Mouse (Mus musculus): ENCODE data around the gene Dach2. TPM values are rescaled to one million over a fixed set of nuclear protein-coding genes. Genes with fewer than 3 reads are reported as not detected.
A peak's percentile ranks its signal among the peaks of the same experiment; 100 is the strongest.
"Not testable (repeated sequence)": the region's sequence is repeated elsewhere in the genome, so short reads cannot be mapped to it uniquely, and the experiment has no call there.

Dach2 gene
- total RNA-seq (2014; fragmentation: Nextera tagmentation) (1.2 and 1.3 TPM in 2 replicates), total RNA-seq (2017) (0.88 and 1.1 TPM in 2 replicates)

DNA sequence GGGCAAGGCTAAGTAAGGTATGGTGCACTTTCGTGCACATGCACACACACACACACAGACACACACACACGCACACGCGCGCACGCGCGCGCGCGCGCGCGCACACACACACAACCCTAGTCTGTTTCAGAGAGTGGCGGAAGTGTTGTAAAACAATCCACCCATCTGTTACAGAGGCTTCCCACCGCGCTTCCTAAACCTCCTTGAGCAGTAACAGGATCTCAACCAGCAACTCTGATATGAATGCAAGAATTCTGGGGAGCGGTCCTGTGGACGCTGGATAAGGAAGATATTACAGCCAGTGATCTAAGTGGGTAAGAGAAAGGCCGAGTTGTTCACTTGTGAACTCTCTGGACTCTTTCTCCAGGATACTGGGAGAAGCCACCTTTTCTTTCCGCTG is at the start of gene Dach2:
Dach2 (plus strand) TSS at position 107 of the 400 bp plus-strand sequence.
- ATAC-seq (replicated peaks; ENCODE audit: poor library complexity, severe bottlenecking), result peak; percentile 57

DNA sequence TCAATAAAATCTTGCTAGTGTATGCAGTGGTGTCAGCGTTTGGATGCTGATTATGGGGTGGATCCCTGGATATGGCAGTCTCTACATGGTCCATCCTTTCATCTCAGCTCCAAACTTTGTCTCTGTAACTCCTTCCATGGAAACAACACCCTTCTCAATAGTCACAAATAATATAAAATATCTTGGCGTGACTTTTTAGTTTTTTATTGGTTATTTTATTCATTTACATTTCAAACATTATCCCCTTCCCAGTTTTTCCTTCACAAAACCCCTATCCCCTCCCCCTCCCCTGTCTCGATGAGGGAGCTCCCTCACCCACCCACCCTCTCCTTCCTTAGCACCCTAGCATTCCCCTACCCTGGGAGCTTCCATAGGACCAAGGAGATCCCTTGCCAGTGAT is 44.9 kb upstream of the Dach2 start:
- not testable (repeated sequence) for ATAC-seq (replicated peaks; ENCODE audit: poor library complexity, severe bottlenecking)

DNA sequence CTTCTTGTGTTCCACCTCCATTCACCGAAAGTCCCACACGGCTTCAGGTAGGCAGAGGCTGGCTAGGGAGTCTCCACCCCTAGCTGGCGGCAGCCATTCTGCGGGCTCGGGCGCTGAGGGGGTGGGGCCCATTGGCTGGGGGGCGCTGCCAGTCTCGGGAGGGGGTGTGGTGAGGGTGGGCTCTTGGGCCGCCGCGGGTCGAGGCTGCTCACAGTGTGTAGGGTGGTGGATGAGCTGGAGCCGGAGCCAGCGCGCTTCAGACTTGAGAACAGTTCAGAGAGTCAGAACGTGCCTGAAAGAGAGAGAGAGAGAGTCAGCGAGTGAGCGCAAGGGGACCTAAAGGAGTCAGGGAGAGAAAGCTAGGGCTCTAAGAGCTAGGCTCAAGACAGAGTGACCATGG is 721 bp downstream of the Dach2 start:
- peak; percentile 99 for ATAC-seq (replicated peaks; ENCODE audit: poor library complexity, severe bottlenecking)

DNA sequence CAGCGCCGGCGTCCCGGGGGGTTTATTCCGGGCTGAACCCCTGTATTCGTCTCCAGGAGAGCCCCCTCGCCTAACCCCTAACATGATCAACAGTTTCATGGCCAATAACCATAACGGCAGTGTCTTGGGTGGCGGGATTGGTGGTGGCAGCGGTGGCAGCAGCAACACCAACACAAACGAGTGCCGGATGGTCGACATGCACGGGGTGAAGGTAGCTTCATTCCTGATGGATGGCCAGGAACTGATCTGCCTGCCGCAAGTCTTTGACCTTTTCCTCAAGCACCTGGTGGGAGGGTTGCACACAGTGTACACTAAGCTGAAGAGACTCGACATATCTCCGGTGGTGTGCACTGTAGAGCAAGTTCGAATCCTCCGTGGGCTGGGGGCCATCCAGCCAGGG is 1.2 kb downstream of the Dach2 start:
- ATAC-seq (replicated peaks; ENCODE audit: poor library complexity, severe bottlenecking), result peak; percentile 21

DNA sequence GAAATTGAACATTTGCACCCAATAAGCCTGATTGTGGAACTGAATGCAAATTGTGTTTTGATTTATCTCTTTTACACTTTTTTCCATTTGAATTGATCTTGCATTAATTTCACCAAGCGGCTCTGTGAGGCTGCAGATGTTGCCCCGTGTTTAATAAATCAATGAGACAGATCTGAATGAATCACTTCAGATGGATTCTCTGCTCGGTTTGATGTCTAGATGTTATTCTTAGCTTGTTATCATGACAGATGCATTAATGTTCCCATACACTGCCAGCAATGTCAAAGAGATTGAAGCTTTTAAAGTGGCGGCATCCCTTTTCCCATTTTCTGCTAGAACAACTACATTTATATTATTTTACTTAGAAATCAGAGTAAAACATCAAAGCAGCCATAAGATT is 7.0 kb downstream of the Dach2 start:
- ATAC-seq (replicated peaks; ENCODE audit: poor library complexity, severe bottlenecking), result no peak

DNA sequence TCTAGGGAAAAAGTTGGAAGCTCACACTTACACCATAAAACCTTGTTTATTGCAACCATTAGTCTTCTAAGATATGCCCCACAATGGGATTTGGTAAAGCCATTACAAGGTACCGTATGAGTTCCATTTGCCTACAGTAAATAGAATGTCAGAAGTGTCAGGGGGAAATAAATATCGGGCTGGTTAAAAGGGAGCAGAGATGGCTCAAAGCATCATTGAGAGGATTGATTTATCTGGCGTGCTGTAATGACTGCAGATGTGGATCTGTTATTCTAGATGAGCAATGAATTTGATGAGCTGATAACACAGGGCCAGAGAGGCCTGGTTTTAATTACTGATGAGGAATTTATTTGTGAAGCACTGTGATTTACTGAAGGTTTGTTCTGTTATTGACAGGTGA is 40.8 kb downstream of the Dach2 start:
- ATAC-seq (replicated peaks; ENCODE audit: poor library complexity, severe bottlenecking), result no peak

DNA sequence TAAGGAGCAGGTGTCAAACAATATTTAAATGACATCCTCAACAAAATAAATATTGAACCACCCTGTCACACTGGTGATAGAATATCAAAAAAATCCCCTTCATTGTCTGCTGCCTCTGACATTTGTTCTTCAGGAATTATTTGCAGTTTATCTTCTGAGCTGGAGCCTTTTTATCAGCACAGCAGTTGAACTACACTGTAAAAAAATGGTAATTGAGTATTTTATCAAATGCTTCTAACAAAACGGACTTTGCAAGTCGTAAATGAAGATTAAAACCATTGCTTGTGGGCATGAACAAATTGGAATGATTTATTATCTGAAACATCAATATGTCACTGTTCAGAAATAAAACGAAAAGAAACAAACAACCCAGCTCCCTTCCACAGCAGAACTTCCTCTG is 97.1 kb downstream of the Dach2 start:
- ATAC-seq (replicated peaks; ENCODE audit: poor library complexity, severe bottlenecking), result no peak

DNA sequence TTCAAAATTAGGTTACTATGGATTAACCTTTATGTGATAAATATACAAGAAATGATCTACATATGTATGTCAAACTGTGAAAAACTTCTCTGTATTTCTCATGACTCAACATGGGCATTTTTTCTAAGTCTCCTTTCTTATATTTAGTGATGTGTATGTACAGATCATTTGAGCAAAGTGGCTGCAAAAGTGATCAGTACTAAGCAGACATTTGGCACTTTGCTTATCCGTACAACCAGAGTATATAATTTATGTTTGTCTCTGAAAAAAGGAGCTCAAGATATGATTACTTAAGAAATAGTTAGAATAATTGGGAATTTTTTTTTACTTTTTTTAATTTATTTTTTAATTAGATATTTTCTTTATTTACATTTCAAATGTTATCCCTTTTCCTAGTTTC is 111.4 kb downstream of the Dach2 start:
- ATAC-seq (replicated peaks; ENCODE audit: poor library complexity, severe bottlenecking), result no peak

DNA sequence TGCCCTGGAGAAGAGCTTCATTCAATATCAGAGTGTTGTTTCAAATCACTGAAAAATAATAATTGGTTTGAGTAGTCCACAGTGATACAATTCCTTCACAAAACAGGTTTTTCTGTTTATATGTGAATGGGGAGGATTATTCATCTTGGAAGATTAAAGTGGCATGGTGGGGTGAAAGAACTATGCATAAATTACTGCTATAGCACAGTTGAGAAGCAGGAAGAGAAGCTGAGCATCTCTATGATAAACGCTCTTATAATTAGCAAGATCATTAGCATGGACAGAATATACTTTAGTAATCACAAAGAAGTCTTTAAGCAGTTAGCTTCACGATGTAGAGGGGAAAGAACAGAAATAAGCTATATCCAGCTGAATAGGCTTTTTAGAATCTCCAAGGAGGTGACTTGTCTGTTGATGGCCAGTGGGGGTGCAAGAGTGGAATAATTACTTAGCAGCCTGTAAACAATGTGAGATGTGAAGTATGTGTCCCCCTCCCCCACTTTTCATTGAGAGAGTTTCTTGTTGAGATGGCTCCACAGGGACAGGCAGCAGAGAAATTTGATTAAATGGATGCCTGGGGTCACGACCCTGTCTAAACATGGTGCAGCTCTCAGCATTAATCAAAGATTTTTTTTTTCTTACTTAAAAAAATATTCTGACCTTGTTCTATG is 124.3 kb downstream of the Dach2 start:
- ATAC-seq (replicated peaks; ENCODE audit: poor library complexity, severe bottlenecking), result no peak

DNA sequence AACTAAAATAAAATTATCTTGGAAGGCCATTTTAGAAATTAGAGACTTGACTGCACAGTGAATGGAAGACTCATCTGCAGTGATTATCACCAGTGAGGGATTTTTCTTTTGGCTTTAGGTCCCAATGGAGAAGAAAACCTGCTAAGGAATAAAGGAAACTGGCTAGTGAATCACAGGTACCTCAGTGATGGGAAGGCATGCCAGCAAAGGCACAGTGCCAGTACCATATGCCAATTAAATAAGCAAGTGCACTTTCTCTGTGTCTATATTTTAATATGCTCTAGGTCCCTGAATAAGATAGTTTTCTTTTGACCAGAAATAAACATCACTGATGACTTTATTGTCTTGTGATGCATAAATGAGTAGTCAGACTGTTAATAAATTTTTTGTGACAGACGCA is 184.8 kb downstream of the Dach2 start:
- ATAC-seq (replicated peaks; ENCODE audit: poor library complexity, severe bottlenecking), result no peak

DNA sequence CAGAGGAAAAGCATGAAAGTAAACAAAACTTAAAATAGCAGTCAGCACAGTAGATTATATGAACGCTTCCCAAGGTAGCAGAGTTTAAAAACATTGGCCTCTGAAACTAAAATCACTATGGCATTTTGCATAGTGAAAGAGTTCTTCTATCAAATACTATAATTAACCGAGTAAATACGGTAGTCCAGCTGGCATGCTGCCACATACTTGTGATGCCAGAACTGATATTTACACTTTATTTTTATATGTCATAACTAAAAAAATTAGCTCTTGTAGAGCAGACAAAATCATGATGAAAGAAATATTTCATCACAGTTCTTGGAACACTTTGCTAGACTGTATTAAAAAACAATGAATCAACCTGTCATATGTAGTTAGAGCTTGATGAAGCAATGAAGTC is 247.8 kb downstream of the Dach2 start:
- no peak for ATAC-seq (replicated peaks; ENCODE audit: poor library complexity, severe bottlenecking)

DNA sequence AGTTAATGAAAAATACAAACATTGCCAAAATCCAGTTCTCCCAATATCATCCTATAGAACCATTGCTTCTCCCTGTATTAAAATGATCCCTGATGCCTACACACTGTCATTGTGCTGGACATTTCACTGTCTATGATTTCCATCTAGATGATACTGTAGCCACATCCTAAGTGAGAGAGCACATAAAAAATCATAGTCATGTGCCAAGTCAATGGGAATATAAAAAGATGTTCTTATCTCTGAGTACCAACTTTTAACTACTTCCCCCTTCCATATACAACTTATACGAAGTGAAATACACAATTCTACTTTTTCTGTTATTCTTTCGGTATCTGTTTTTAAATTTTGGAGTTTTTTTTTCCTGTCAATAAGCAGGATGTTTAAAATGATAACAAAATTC is 266.6 kb downstream of the Dach2 start:
- ATAC-seq (replicated peaks; ENCODE audit: poor library complexity, severe bottlenecking), result no peak

DNA sequence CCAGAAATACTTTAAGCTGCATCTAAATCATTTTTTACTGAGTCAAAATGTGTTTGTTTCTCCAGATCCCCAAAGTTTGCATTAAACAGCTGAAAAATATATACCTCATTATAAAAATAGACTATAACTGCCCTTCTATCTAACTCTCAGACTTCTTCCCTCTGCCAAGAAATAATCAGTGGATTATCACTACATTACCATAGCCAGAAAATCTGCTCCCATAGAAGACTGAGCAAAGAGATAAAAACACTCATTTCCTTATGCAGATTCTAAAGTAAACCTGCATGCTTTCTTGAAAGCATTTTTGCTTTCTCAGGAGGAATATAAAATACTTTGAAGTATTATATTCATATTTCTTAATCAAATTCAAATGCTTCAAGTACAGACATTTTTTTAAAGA is 368.8 kb downstream of the Dach2 start:
- no peak for ATAC-seq (replicated peaks; ENCODE audit: poor library complexity, severe bottlenecking)

DNA sequence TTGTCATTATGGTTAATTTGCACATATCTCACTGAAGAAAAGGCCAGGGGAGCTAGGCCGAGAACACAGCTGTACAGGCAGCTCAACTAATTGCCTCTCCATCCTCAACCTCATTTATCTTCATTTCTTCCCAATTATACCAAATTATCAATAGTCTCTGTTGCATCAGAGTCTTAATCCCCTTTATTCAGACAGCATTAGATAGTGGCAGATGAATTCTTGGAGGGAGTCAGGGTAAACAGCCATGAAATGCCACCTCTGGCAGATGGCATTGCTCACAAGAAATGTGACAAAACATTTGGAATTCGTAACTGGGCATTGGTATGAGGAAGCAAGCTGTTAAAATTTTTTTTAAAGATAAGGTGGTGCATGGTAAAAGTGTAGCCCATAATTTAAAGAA is 389.9 kb downstream of the Dach2 start:
- no peak for ATAC-seq (replicated peaks; ENCODE audit: poor library complexity, severe bottlenecking)

DNA sequence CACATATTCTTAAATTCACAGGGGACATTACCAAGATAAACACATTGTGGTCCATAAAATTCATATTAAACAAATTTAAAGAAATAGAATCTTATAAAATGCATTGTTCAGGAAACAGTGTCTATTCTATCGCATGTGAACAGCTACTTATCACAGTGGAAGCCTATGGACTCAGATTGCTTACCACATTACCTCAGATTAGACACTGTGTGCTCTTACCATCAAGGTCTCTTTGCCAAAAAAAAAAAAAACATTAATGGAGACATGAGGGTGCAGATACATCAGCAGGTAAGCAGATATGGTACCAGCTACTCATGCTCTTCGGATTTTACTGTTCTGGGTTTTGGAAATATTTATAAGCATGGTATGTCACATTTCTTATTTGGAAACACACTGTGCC is 415.1 kb downstream of the Dach2 start:
- no peak for ATAC-seq (replicated peaks; ENCODE audit: poor library complexity, severe bottlenecking)

DNA sequence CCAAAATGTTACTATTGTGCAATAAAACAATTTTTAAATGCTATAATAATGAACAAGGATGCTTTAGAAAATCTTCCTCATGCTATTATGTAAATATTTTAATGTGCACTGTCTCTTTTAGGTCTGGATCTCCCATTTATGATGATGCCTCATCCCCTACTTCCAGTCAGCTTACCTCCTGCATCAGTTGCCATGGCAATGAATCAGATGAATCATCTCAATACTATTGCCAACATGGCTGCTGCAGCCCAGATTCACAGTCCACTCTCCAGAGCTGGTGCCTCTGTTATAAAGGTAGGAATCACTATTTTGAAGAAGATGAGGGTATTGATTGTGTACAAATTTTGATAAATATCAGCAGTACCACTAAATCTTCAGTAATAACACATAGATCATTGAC is 426.8 kb downstream of the Dach2 start:
- ATAC-seq (replicated peaks; ENCODE audit: poor library complexity, severe bottlenecking), result no peak

DNA sequence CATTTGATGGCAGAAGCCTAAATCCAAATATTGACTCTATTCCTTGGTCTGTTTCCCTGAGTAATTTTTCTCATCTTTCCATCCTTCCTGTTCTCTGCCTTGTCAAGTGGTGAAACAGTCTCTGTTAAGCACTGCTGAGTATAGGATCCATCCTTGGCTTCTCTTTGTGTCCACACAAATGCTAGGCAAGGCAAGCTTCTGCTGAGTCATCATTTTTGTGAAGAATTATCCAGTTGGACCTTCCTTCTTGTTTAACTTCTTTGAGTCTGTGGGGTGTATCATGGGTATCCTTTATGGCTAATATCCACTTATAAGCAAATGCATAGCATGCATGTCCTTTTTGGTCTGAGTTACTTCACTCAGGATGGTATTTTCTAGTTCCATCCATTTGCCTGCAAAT is 449.8 kb downstream of the Dach2 start:
- ATAC-seq (replicated peaks; ENCODE audit: poor library complexity, severe bottlenecking), result no peak

DNA sequence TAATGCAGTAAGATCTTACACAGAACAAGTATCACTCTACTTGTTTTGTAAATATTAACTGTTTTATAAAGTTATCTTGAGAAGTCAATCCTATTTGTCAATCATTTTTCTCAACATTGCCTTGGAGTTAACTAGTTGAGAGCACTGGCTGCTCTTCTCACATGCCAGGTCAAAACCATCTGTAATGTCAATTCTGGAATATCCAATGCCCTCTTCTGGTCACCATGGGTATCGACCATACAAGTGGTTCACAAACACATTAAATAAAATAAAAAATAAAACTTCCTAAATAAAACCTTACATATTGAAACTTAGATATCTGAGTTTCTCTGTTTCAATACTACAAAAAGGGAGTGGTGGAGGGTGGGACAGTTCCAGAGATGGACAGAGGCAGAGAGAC is 495.0 kb downstream of the Dach2 start:
- no peak for ATAC-seq (replicated peaks; ENCODE audit: poor library complexity, severe bottlenecking)

DNA sequence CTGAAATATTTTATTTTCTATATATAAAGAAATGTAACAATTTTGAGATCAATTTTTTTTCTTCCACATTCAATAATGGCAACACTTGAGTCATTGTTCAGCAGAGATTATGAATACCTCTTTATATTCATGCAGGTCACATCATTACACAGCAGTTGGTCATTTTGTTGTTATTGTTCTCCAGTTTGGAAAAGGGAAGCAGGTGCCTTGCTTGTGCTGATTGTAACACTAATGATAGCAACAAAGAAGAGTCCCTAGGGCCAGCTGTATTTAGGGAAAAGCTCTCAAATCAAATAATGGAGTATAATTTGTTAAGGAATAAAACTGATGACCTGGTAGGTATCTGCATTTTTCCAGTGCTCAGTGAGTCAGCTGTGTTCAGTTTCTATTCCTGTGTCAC is 513.1 kb downstream of the Dach2 start:
- ATAC-seq (replicated peaks; ENCODE audit: poor library complexity, severe bottlenecking), result no peak

DNA sequence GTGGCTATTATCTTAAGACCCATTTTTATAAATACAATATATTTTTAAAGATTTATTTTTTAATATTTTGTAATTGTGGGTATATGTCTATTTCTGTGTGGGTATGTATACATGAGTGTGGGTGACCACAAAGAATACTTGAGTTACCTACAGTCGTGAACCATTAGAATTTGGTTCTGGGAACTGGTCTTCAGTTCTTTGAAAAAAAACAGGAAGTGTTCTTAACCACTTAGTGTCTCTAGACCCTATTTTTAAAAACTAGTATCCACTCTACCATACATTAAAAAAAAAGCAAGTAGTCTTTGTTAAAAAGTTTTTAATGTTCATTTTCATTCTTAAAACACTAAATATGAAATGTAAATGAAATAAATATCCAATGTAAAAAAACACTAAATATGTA is 529.5 kb downstream of the Dach2 start:
- no peak for ATAC-seq (replicated peaks; ENCODE audit: poor library complexity, severe bottlenecking)

DNA sequence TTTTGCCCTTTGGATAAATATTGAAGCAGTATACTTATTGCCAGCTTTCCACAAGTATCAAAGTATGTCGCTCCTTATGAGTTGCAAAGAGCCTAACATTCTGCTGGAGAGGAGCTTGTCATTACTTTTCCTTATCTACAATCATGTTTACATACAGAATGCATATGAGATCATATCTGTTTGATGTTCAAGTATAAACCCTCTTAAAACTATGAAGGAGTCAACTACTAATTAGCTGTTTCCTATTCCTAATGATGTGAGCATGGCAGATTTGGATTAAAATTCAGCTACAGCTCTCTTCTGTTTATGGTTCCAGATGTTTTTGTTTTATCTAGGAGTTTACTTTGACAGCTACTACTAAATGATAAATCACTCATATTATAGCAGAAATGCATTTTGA is 535.8 kb downstream of the Dach2 start:
- ATAC-seq (replicated peaks; ENCODE audit: poor library complexity, severe bottlenecking), result no peak

DNA sequence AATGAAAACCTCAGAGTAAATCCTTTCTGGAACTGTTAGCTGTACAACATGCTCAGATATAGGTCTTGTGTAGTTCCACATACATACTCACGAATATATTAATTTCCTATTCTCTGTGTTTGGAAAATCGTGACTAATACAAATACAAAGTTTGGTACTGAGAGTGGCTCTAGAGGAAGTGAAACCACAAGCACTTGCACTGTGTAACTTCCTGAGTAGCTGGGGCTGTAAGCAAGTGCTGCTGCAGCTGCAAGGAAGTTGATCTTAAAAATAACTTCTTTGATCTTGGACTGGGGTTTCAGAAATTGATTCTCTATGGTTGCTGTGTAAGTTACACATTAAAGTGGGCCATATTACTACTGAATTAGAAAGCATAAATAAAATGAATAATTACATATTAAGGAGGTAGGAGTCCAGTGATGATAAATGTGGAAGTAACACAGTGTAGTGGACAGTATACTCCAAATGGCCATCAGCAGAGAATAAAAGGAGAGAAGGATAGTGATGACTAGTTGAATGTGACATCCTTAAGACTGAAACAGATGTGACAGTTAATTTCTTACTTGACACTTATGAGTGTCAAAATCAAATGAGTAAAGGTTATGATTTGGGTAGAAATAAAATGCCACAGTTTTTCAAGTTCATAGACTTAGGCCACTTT is 570.7 kb downstream of the Dach2 start:
- ATAC-seq (replicated peaks; ENCODE audit: poor library complexity, severe bottlenecking), result peak; percentile 99

Measured in granulocyte monocyte progenitor cell, adult 5-6 weeks (primary cell).